Mouse (Mus musculus): Measurements from ENCODE around the gene Akap2.

Akap2 gene

DNA sequence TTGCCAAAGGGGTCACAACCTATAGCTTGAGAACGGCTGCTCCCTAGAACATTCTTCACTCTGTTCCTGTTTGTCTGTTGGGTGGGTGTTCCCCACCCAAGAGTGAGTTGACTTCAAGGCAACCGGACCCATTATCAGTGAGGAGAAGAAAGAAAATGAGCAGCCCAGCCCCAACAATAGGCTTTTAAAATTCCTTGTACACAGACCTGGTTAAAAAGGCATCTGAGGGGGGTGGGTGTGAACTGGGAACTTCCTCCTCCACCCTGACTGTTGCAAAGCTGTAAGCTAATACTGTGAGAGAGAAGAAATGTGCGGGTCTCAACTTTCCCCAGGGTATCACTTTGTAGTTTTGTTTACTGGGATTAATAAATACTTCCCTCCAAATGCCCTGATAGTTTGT lies 77.1 kb downstream of the Akap2 start:
- DNase-seq (ENCODE audit: low read depth, low spot score), result no peak

DNA sequence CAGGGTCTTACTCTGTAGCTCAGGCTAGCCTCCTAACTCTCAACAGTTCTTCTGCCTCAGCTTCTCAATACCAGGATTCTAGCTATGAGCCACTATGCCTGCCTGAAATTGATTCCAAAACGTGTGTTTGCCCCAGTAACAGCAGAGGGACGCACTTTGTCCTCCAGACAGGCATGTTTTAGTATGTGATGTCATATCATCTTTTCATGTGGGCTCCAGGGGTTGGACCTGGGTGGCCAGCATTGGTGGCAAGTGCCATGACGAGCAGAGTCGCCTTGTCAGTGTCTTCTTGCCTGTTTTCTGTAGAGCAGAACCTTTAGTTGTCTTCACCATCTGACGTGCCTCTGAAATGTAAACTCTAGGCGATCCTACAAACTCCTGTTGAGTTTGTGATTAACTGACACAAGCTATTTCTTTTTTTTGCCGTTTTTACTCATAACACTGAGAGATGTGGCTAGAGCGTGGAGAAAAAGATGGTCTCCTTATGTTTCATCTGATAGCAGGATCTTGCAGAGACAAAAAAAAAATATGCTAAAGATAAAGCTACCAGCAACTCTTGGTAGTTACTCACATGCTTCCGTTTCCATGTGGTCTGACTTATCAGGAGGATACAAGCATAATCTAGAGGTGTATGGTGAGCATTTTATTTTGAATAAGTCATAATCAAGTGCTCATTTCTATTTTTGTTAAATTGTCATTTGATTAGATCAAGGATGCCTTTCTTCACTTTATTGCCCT lies 80.3 kb downstream of the Akap2 start:
- DNase-seq (ENCODE audit: low read depth, low spot score), result no peak

GRCm38 (mm10) chr4:57798286-57799018 lies 81.0 kb downstream of the Akap2 start:
- no peak for DNase-seq (ENCODE audit: low read depth, low spot score)

DNA sequence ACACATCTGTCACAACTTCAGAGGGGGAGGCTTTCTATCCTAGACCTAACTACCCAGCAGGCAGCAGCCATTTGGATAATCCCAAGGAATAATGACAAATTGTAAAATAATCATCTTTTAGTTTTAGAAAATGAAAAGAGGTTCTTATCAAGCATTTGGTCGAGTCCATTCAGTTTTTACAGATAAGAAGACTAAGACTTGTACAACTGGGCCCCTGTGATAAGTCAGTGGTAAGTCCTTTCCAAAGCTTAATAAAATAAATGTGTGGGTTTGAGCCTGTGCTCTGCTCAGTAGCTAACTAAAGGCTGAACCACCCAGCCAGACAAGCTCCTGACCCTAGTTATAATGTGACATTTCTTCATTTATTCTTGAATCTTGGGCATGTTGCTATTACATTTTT lies 81.8 kb downstream of the Akap2 start:
- no peak for DNase-seq (ENCODE audit: low read depth, low spot score)

GRCm38 (mm10) chr4:57801239-57801638 lies 83.8 kb downstream of the Akap2 start:
- DNase-seq (ENCODE audit: low read depth, low spot score), result no peak

DNA sequence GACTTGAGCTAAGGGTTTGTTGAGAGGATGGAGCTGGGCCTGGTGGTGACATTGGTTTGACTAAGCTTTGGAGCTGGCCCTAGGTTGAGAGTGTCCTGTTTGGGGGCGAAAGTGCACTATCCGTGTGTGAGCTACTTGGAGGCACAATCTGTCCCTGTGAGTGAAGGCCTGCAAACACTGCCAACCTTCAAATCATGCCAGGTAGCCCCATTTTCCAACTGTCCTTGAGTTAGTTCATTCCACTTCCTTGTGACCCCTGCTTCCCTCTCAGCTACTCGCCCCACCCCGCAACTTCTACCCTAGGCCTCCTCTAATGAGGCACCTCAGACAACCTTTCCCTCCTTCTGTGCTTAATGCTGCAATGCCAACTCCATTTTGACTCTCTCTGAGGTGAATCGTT lies 84.5 kb downstream of the Akap2 start:
- no peak for DNase-seq (ENCODE audit: low read depth, low spot score)

- DNase-seq (ENCODE audit: low read depth, low spot score), result no peak
These were observed 85.0 kb downstream of the Akap2 start for GRCm38 (mm10) chr4:57802411-57802810.

DNA sequence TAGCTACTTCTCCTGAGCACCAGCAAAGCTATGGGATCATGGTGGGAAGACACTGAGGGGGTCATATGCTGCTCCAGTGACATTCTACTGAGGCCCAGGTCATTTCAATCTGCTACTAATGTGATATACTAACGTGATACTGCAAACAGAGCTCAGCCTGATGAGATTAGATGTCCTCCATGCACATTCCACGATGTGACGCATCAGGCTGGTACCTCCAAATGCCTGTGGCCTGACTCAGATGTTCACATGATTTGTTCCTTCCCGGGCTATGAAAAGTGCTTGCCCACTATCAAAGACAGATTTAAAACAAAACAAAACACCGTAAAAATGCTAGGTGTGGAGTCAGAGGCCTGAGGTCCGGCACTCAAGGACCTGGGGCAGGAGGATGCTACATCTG lies 87.4 kb downstream of the Akap2 start:
- no peak for DNase-seq (ENCODE audit: low read depth, low spot score)

- no peak for DNase-seq (ENCODE audit: low read depth, low spot score)
These were observed 92.0 kb downstream of the Akap2 start for GRCm38 (mm10) chr4:57809449-57809848.

DNA sequence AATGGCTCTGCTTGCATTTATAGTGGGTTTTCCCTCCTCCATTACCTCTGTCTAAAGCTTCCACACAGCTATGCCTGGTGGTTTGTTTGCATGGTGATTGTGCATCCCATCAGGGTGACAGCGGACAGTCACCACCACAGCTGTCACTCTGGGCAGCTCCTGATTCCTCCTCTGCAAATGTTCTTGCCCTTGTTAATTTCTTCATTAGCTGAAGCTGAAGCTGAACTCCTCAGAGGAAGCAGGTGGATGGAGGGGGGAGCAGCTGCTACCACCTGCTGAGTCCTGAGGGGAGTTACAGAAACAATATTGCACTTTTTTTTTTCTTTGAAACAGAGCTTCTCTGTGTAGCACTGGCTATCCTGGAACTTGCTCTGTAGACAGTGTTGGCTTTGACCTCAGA lies 94.6 kb downstream of the Akap2 start:
- no peak for DNase-seq (ENCODE audit: low read depth, low spot score)

DNA sequence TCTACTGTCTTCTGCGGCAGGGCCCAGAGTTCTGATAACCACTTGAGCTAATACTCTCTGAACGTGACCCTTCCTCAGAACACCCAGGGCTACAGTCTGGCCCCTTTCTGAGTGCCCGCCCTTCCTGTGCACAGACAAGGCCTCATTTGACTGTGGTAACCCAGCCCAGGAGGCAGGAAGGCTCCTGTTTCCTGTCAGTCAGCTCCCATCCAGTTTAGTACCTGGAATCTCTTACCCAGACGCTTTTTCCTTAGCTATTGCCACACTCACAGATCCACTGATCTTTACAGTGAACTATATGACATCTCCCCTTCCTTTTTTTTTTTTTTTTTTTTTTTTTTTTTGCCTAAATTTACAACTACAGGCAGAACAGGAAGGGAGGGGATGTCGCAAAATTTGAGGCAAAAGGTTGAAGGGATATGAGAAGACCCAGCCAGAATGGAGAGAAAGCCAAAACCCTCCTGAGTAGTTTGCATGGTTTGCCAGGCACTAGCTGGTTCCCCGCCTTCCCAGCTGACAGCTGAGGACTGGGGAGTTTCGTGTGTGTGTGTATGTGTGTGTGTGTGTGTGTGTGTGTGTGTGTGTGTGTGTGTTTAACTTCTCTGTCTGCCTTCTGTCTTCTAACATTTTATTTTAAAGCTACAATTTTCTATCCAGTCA lies 95.6 kb downstream of the Akap2 start:
- no peak for DNase-seq (ENCODE audit: low read depth, low spot score)

DNA sequence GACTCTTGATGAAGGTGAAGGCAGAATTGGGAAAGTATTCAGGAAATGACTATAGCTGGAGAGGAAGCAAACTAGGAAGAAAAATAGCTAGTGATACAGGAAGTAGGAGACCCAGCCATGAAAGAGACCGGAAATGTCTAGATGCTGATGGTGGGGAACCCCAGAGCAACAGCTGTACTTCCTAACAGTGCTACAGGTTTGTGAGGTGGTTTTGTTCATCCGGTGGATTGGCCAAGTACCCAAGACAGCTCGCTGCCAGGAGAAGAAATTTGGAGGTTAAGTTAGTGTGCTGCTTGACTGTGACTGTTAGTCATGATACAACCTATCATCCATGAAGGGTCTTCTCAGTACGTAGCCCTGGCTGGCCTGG lies 96.1 kb downstream of the Akap2 start:
- DNase-seq (ENCODE audit: low read depth, low spot score), result peak; percentile 21

DNA sequence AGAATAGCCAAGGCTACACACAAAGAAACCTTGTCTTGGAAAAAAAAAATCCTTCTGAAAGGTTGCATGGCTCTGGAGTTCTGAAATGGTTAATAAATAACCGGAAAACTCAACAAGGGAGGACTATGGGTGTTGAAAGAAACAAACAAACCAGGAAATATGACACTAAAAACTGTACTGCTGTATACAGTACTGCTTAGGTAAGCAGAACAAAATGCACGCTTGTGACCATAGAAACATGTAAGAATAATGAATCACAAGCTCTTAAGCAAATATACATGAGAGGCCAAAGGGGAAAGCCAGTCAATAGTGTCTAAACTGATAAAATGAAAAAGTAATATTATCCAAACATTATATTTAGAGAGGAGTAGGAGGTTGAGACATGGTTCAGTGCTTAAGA lies 97.9 kb downstream of the Akap2 start:
- DNase-seq (ENCODE audit: low read depth, low spot score), result no peak

GRCm38 (mm10) chr4:57816146-57816545 lies 98.7 kb downstream of the Akap2 start:
- DNase-seq (ENCODE audit: low read depth, low spot score), result no peak

GRCm38 (mm10) chr4:57820839-57821374 lies 103.5 kb downstream of the Akap2 start:
- DNase-seq (ENCODE audit: low read depth, low spot score), result no peak

- no peak for DNase-seq (ENCODE audit: low read depth, low spot score)
These were observed 104.3 kb downstream of the Akap2 start for GRCm38 (mm10) chr4:57821556-57822356.

DNA sequence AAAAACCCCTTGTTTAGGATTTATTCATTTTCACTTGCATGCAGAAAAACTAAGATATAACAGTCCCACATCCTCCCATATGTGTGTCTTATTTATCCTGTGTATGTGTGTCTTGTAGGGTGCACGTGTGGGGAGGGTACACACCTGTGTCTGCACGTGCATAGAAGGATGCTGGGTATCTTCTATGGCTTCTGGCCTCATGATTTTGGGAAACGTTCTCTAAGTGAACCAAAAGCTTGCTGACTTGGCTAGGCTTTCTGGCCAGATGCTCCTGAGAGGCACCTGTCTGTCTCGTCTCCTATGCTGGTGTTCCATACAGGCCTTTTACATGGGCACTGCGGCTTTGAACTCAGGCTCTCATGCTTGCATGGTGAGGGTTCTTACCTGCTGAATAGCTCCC lies 105.2 kb downstream of the Akap2 start:
- no peak for DNase-seq (ENCODE audit: low read depth, low spot score)

DNA sequence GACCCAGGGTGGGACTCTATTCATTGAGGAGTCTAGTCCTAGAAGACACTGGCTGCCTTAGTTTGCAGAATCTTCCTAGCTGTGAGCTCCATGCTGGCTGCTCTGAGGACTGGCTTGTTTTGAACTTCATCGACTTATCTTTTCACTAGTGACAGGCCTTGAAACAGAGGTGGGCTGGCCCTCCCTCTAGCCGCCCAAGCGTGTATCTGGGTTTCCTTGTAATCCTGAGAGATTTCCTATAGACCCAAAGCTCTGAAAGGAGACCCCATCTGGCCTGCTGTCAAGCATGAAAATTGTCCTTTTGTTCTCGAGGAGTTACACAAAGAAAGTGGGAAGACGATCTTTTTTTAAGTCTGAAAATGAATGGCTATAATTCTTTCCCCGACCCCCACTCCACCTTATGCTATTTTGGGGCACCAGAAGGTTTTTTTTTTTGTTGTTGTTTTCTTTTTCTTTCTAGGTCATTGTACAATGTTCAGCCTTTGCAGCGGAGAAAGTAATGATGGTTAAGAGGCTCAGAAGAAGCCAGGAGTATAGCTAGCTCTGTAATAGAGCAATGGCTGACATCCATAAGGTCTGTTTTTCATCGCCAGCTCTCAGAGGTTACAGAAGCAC lies 107.3 kb downstream of the Akap2 start:
- no peak for DNase-seq (ENCODE audit: low read depth, low spot score)

GRCm38 (mm10) chr4:57826272-57826671 lies 108.8 kb downstream of the Akap2 start:
- DNase-seq (ENCODE audit: low read depth, low spot score), result no peak

DNA sequence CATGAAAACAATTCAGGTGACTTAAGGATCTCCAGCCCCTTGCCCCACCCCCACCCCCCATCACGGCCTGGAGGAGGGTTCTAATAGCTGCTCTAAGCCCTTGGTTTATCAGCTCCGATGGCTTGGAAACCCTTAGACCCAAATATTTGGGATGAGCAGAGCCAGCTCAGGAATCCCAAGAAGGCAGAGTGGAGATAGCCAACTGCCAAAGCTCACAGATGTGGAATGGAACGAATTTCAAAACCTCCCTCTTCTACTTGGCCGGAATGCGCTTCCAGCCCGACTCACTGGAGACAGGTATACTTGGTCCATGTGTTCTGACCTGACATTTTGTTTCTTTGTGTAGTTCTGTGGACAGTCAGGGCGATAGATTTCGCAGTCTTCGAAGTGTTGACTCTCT lies 111.7 kb downstream of the Akap2 start:
- DNase-seq (ENCODE audit: low read depth, low spot score), result no peak

DNA sequence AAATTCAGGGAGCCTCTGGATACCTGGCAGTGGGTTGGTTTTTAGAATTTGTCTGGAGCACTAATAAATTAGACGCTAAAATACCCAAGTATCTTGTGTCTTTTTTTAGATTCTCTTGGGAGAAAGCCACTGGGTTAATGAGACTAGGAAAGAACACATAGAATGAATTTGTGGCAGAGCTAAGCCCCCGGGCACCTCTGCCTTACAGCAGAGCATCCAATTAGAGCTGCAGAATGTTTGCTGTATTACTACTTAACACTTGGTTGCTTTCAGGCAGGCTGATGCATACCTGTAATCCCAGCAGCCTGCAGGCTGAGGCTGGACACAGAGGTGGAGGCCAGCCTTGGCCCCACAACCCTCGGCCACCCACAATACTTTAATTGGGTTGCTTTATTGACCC lies 112.3 kb downstream of the Akap2 start:
- no peak for DNase-seq (ENCODE audit: low read depth, low spot score)

All from skeletal muscle tissue, adult 2 months (tissue).